Mouse (Mus musculus): ENCODE results near the gene Nfatc2ip.

Gene Nfatc2ip

DNA sequence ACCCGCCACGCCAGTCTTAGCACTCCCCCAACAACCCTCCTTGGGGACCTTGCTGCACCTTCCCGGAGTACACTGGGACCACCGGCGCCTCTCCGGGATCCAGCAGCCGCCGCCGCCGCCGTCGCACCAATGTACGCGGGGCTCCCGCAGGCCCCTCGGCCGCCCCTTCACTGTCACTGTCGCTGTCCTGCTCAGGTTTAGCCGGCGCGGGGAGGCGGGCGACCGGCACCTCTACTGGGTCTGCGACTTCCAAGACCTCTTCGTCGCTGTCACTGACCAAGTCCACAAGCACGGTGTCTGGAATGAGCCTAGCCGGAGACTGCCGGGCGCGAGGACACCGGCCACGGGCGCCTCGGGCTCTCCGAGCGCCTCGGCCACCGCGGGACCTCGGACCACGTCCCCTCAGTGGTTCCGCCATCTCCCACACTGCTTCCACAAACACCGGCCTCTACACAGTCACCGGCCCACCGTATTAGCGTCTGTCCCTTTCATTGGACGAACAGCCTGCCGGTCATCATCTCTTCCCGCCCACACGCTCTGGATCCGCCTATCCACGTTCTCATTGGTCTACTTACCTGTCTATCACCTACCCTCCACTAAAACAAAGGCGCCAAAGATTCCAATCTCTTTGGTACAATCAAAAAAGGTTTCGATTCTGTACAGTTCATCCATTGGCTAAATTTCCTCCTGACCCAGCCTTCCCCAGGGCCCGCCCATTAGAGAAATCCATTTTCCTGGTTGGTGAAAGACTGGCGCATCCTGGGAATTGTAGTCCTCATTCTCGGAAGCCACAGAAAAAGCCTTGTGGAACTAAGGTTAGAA is at the start of gene Nfatc2ip:
Gene Nfatc2ip (minus strand): TSS at position 440 of the 822 bp plus-strand sequence.
- peak; percentile 99 for DNase-seq (ENCODE audit: extremely low read depth, low read depth)

GRCm38 (mm10) chr7:126446217-126446616 is 49.7 kb upstream of the Nfatc2ip start:
- DNase-seq (ENCODE audit: extremely low read depth, low read depth), result no peak

GRCm38 (mm10) chr7:126445104-126445815 is 48.7 kb upstream of the Nfatc2ip start:
- no peak for DNase-seq (ENCODE audit: extremely low read depth, low read depth)

DNA sequence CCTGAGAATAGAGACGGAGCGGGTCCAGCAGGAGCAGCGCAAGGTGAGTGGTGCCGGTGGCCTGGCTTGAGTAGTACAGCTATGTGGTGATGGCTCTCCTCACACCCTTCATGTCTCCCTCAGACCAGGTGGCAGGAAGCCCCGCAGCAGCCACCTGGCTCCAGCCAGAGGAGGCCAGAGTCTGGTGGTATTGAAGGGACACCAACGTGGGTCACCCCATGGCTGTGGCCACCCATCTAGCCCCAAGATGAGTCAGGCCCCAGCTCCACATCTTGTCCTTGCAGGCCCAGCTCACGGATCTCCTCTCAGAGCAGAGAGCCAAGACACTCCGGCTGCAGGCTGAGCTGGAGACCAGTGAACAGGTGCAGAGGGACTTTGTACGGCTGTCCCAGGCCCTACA is 48.0 kb upstream of the Nfatc2ip start:
- no peak for DNase-seq (ENCODE audit: extremely low read depth, low read depth)

- DNase-seq (ENCODE audit: extremely low read depth, low read depth), result no peak
Observed at GRCm38 (mm10) chr7:126443997-126444396, 47.5 kb upstream of the Nfatc2ip start.

DNA sequence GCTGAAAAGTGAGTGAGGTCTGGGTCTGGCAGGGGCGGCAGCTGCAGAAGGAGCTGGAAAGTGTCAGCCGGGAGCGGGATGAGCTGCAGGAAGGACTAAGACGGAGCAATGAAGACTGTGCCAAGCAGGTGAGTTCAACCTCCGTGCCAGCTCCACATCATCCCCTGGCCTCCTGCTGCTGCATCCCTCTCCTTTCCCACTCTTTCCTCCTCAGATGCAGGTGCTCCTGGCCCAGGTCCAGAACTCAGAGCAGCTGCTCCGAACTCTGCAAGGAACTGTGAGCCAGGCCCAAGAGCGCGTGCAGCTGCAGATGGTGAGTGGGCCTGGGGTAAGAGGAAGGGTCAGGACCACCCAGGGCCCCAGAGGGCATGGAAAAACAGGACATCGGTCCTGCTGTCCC is 43.6 kb upstream of the Nfatc2ip start:
- DNase-seq (ENCODE audit: extremely low read depth, low read depth), result no peak

- no peak for DNase-seq (ENCODE audit: extremely low read depth, low read depth)
Observed at GRCm38 (mm10) chr7:126436851-126437250, 40.3 kb upstream of the Nfatc2ip start.

- no peak for DNase-seq (ENCODE audit: extremely low read depth, low read depth)
Observed at GRCm38 (mm10) chr7:126435801-126436200, 39.3 kb upstream of the Nfatc2ip start.

- no peak for DNase-seq (ENCODE audit: extremely low read depth, low read depth)
Observed at GRCm38 (mm10) chr7:126434726-126435125, 38.2 kb upstream of the Nfatc2ip start.

- no peak for DNase-seq (ENCODE audit: extremely low read depth, low read depth)
Observed at GRCm38 (mm10) chr7:126430167-126430566, 33.6 kb upstream of the Nfatc2ip start.

- DNase-seq (ENCODE audit: extremely low read depth, low read depth), result no peak
Observed at GRCm38 (mm10) chr7:126429503-126429898, 33.0 kb upstream of the Nfatc2ip start.

- peak; percentile 43 for DNase-seq (ENCODE audit: extremely low read depth, low read depth)
Observed at GRCm38 (mm10) chr7:126428631-126429502, 32.3 kb upstream of the Nfatc2ip start, which contains the start of gene Rabep2. Gene Rabep2, plus strand, starts transcription at chr7:126428759.

GRCm38 (mm10) chr7:126428154-126428553 is 31.6 kb upstream of the Nfatc2ip start:
- peak; percentile 68 for DNase-seq (ENCODE audit: extremely low read depth, low read depth)

- no peak for DNase-seq (ENCODE audit: extremely low read depth, low read depth)
Observed at GRCm38 (mm10) chr7:126427323-126427860, 30.9 kb upstream of the Nfatc2ip start.

- DNase-seq (ENCODE audit: extremely low read depth, low read depth), result no peak
Observed at GRCm38 (mm10) chr7:126424161-126424560, 27.6 kb upstream of the Nfatc2ip start.

DNA sequence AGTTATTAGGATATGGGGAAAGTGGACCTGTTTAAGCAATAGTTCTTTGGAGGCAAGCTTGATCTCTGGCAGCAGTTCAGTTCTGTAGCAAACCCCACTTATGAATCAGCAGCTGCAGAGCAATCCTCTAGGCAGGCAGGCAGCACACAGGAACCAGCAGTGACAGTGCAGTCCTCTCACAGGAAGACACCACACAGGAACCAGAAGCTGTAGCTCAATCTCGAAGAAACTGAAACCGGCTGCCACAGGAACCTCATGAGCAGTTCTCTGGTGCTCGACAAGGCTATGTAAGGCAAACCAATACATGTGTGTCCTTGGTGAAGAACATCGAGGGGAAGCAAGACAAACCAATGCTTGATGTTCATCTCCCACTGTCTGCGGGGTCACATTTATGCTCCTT is 25.2 kb upstream of the Nfatc2ip start:
- no peak for DNase-seq (ENCODE audit: extremely low read depth, low read depth)

GRCm38 (mm10) chr7:126418496-126418895 is 22.0 kb upstream of the Nfatc2ip start:
- no peak for DNase-seq (ENCODE audit: extremely low read depth, low read depth)

DNA sequence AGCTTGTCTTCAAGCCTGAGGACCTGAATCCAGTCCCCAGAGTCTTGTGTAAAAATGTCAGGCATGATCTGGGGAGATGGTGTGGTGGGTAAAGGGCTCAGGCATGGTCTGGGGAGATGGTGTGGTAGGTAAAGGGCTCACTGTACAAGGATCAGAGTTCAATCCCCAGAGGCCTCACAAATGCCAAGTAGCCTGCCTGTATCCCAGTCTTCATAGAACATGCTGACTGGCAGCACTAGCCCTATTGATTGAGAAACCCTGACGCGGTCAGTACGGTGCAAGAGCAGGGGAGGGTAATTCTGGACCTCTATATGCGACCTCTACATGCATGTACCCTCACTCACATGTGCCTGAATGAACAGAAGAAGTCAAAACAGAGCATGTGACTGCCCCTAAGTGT is 21.1 kb upstream of the Nfatc2ip start:
- DNase-seq (ENCODE audit: extremely low read depth, low read depth), result no peak

- DNase-seq (ENCODE audit: extremely low read depth, low read depth), result no peak
Observed at GRCm38 (mm10) chr7:126417045-126417444, 20.5 kb upstream of the Nfatc2ip start.

GRCm38 (mm10) chr7:126416615-126417014 is 20.1 kb upstream of the Nfatc2ip start:
- peak; percentile 50 for DNase-seq (ENCODE audit: extremely low read depth, low read depth)

GRCm38 (mm10) chr7:126414725-126415124 is 18.2 kb upstream of the Nfatc2ip start, which contains the start of gene Cd19:
Gene Cd19, minus strand, starts transcription at chr7:126414889.
- no peak for DNase-seq (ENCODE audit: extremely low read depth, low read depth)
